Mouse (Mus musculus): ENCODE measurements around the gene Lgi1. TPM values are rescaled to one million over a fixed set of nuclear protein-coding genes. Genes with fewer than 3 reads are reported as not detected.

Lgi1 gene
- total RNA-seq, 1 experiment from 2014 or later = 2.0 TPM

Other genes with a start within 250 kb of the Lgi1 start
- 28.3 and 29.8 TPM in 2 replicates for gene Myof, start 221.0 kb upstream of the Lgi1 start, total RNA-seq (2021)
- gene Cep55, start 209.5 kb upstream of the Lgi1 start, total RNA-seq (2021) = 3.7 and 7.4 TPM in 2 replicates
- gene Ffar4, start 167.5 kb upstream of the Lgi1 start, total RNA-seq (2021) = 3.9 and 12.9 TPM in 2 replicates
- gene Rbp4, start 139.3 kb upstream of the Lgi1 start, total RNA-seq (2021) = 11.1 and 46.2 TPM in 2 replicates
- not detected in 2 replicates for gene Pde6c, start 131.8 kb upstream of the Lgi1 start, total RNA-seq (2021)
- 19.0 and 22.8 TPM in 2 replicates for gene Fra10ac1, start 40.4 kb upstream of the Lgi1 start, total RNA-seq (2021)
- gene Slc35g1, start 131.4 kb downstream of the Lgi1 start, total RNA-seq (2021) = 22.5 and 28.3 TPM in 2 replicates
- gene Plce1, start 216.6 kb downstream of the Lgi1 start, total RNA-seq (2021) = 4.0 and 4.7 TPM in 2 replicates

Data from adrenal gland, postnatal 25 days (tissue).